Mouse (Mus musculus): Measurements from ENCODE around the gene Creld2. TPM values are rescaled to one million over a fixed set of nuclear protein-coding genes. Genes with fewer than 3 reads are reported as not detected.

Gene Creld2
- polyA plus RNA-seq, 1 experiment from 2014 or later, result 86.1 TPM

DNA sequence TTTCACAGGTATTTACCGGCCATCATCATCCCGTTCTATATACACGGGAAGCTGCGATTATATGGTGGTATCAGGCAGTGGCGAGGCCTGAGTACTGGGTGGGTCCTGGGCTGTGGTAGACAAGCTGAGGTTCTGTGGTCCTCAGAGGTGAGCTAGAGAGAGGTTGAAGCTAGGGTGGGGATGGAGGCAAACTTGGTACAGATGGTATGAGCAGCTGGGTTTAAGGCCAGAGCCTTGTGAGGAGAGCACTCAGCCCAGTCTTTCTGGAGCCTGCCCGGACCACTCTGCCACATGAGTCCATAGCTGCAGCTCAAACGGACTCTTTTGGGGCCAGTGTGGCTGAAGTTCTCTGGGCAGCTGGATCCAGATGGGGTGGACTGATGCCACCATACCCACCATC lies 37.9 kb downstream of the Creld2 start:
- H3K4me3 ChIP-seq, result no peak overlapping the region
- ATAC-seq (ENCODE audit: low FRiP score, low read depth), result no peak
- 89% methylated on average over 7 of the region's 7 CpGs for WGBS

GRCm38 (mm10) chr15:88858141-88858541 lies 38.7 kb downstream of the Creld2 start:
- H3K4me1 ChIP-seq, result peaks cover 28% of the 10 kb centered on the region
- no peak overlapping the region for H3K9ac ChIP-seq

More for the DNA sequence above, 37.9 kb downstream of the Creld2 start:
- peaks cover 28% of the 10 kb centered on the region for H3K4me1 ChIP-seq
- no peaks in the 10 kb centered on the region for H3K36me3 ChIP-seq
- no peaks in the 10 kb centered on the region for H3K27me3 ChIP-seq
- H3K27ac ChIP-seq, result no peak overlapping the region
- H3K9me3 ChIP-seq, result no peaks in the 10 kb centered on the region
- no peak overlapping the region for H3K9ac ChIP-seq
- H3K4me2 ChIP-seq (replicated peaks), result no peak overlapping the region

DNA sequence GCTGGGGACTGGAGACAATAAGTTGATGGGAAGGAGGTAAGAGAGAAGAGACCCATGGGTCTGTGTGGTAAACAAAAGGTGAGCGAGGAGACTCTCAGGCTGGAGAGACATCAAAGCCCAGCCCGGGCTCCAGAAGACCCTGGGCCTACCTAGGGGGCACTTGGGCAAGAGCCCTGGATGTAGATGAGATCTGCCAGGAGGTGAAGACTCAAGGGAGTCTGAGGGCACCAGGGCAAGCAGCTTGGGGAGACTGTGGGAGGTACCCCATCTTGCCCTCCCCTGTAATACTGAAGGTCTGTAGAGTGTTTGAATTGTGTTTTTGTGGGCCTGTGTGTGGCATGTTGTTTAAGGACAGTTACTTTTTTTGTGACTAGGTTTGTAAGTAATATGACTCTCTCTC lies 39.3 kb downstream of the Creld2 start:
- Histone ChIP-seq H3K9me3 (no peaks in the 10 kb centered on the region), H3K36me3 (no peaks in the 10 kb centered on the region), H3K9ac (0 out of 2 replicates have a peak overlapping the region, but pooled peaks have one; percentile 2), H3K27ac (no peak overlapping the region), H3K4me1 (peaks cover 28% of the 10 kb centered on the region), H3K4me3 (no peak overlapping the region), H3K27me3 (no peaks in the 10 kb centered on the region), H3K4me2 (replicated peaks) (no peak overlapping the region)
- 76% methylated on average over 2 of the region's 2 CpGs for WGBS
- no peak for ATAC-seq (ENCODE audit: low FRiP score, low read depth)

More at GRCm38 (mm10) chr15:88858141-88858541, 38.7 kb downstream of the Creld2 start:
- Histone ChIP-seq H3K27ac (no peak overlapping the region), H3K9me3 (no peaks in the 10 kb centered on the region), H3K4me2 (replicated peaks) (no peak overlapping the region), H3K36me3 (no peaks in the 10 kb centered on the region), H3K4me3 (no peak overlapping the region), H3K27me3 (no peaks in the 10 kb centered on the region)
- 90% methylated on average over 3 of the region's 3 CpGs for WGBS
- no peak for ATAC-seq (ENCODE audit: low FRiP score, low read depth)

DNA sequence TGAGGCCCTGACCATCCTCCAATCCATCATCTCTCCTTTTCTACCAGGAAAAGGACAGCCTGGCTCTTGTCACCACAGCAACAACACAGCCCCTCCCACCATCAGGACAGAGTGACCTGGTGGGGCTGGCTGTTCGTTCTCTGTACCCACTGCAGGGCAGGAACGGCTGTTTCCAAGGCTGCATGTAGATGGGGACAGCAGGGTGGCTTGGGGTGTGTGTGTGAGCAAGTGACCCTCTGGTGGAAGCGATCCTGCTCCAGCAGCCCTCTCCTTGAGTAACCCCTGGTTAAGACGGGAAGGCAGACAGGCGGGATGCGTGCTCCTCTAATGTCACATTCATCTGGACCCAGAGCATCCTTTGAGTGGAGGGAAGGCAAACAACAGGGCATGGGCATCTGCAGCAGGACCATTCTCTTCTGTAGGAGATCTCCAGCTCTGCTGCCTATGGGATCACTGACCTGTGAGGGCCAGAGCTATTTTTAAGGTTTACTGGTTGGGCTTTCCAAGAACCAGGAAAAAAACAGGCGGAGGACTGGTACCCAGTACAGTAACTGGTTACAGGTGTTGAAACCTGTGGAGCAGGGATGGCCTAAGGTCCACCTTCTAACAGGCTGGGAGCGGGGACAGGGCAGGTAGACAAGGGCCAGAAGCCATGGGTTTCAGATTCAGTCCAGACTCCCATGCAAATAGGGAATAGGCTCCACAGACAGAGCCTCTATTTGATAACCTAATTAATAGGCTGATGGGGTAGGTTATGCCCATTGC lies 39.9 kb downstream of the Creld2 start:
- Histone ChIP-seq H3K27ac (no peak overlapping the region), H3K4me3 (no peak overlapping the region), H3K36me3 (peaks cover 3% of the 10 kb centered on the region), H3K9ac (no peak overlapping the region), H3K27me3 (no peaks in the 10 kb centered on the region), H3K4me2 (replicated peaks) (no peak overlapping the region), H3K9me3 (no peaks in the 10 kb centered on the region), H3K4me1 (peaks cover 29% of the 10 kb centered on the region)
- no peak for ATAC-seq (ENCODE audit: low FRiP score, low read depth)
- WGBS, result 64% methylated on average over 8 of the region's 8 CpGs

GRCm38 (mm10) chr15:88860781-88861180 lies 41.3 kb downstream of the Creld2 start:
- WGBS, result 86% methylated on average over 3 of the region's 3 CpGs
- Histone ChIP-seq H3K9ac (no peak overlapping the region), H3K4me1 (peaks cover 29% of the 10 kb centered on the region)

DNA sequence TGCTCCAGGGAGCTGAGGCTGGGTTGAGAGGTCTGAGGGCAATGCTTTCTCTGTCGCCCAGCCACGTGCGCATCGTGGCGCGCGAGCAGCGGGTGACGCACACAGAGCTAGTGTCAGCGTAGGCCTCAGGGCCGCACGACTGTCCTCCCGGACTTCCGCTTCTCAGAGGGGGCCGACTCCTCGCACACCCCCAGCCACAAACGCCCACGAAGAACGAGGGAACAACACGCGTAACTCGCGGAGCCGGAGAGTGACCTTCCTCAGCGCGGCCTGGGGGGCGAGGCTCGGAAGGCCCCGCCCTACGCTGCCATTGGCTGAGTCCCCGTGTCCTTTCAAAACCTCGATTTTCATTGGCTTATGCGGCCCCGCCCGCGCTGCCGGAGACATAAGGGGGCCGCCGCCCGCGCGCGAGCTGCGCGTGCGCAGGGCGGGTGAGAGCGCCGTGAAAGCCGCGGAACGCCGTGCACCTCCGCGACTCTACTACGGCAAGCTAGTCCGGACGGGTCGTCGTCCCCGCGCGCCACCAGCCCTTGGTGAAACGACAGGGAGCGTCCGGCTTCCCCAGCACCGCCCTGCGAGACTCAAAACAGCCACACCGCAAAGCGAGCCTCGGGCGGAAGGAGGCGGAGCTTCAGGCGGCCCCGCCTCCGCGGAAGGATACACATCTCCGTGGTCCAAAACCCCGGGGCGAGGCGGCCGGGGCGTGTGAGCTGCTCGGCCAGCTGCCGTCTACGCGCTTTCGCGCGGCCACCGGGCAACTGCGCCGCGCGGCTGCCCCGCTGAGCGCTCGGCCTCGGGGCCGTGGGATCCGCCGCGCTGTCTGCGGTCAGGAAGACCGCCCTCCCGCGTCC lies 42.6 kb downstream of the Creld2 start, which contains the start of gene Pim3:
Gene Pim3 (plus strand): TSS at position 415 of the 851 bp plus-strand sequence.
- peak within 1 kb of the TSS; percentile 94 for H3K27ac ChIP-seq
- peak within 1 kb of the TSS; percentile 95 for H3K4me2 ChIP-seq (replicated peaks)
- H3K4me1 ChIP-seq, result peaks cover 39% of the 10 kb centered on the region
- H3K9me3 ChIP-seq, result no peaks in the 10 kb centered on the region
- peak within 1 kb of the TSS; percentile 87 for H3K9ac ChIP-seq
- peak; percentile 85 for ATAC-seq (ENCODE audit: low FRiP score, low read depth)
- H3K36me3 ChIP-seq, result peaks cover 29% of the 10 kb centered on the region
- no peaks in the 10 kb centered on the region for H3K27me3 ChIP-seq
- under 1% methylated on average over 107 of the region's 107 CpGs for WGBS
- peak within 1 kb of the TSS; percentile 85 for H3K4me3 ChIP-seq

More at GRCm38 (mm10) chr15:88860781-88861180, 41.3 kb downstream of the Creld2 start:
- Histone ChIP-seq H3K27me3 (no peaks in the 10 kb centered on the region), H3K4me3 (no peak overlapping the region), H3K9me3 (no peaks in the 10 kb centered on the region), H3K27ac (no peak overlapping the region), H3K36me3 (peaks cover 17% of the 10 kb centered on the region), H3K4me2 (replicated peaks) (no peak overlapping the region)
- no peak for ATAC-seq (ENCODE audit: low FRiP score, low read depth)

- Histone ChIP-seq H3K27me3 (no peaks in the 10 kb centered on the region), H3K36me3 (peaks cover 32% of the 10 kb centered on the region), H3K4me1 (peaks cover 50% of the 10 kb centered on the region), H3K9me3 (no peaks in the 10 kb centered on the region), H3K4me3 (peak overlapping the region; percentile 85), H3K9ac (peak overlapping the region; percentile 87), H3K27ac (peak overlapping the region; percentile 94), H3K4me2 (replicated peaks) (peak overlapping the region; percentile 95)
- peak; percentile 10 for ATAC-seq (ENCODE audit: low FRiP score, low read depth)
- under 1% methylated on average over 95 of the region's 98 CpGs for WGBS
These were observed 43.6 kb downstream of the Creld2 start for GRCm38 (mm10) chr15:88862881-88863694.

GRCm38 (mm10) chr15:88863695-88864231 lies 44.3 kb downstream of the Creld2 start:
- peaks cover 32% of the 10 kb centered on the region for H3K36me3 ChIP-seq
- peak overlapping the region; percentile 95 for H3K4me2 ChIP-seq (replicated peaks)
- H3K27me3 ChIP-seq, result no peaks in the 10 kb centered on the region
- peak overlapping the region; percentile 85 for H3K4me3 ChIP-seq
- under 1% methylated on average over 32 of the region's 39 CpGs for WGBS
- peaks cover 53% of the 10 kb centered on the region for H3K4me1 ChIP-seq
- H3K9me3 ChIP-seq, result no peaks in the 10 kb centered on the region
- H3K9ac ChIP-seq, result peak overlapping the region; percentile 87
- H3K27ac ChIP-seq, result peak overlapping the region; percentile 94
- peak; percentile 89 for ATAC-seq (ENCODE audit: low FRiP score, low read depth)

DNA sequence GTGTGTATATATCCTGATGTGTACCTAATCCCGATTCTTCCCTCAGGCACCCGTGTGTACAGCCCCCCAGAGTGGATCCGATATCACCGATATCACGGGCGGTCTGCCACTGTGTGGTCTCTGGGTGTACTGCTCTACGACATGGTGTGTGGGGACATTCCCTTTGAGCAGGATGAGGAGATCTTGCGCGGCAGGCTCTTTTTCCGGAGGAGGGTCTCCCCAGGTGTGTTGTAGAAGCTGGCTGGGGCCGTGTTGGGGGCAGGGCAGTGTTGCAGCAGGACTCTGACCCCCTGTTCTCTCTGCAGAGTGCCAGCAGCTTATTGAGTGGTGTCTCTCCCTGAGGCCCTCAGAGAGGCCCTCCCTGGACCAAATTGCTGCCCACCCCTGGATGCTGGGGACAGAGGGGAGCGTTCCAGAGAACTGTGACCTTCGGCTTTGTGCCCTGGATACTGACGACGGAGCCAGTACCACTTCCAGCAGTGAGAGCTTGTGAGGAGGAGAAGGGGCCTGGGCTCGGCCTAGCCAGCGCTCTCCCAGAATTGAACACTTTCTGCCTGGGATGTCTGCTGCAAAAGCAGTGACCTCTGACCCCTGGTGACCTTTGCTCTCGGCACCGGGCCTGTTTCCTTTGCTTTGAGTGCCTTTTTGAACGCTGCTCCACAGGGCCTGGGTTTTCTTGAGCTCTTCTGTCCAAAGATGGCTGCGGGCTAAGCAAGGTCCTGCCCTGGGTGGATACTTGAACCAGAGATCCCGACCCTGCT lies 45.0 kb downstream of the Creld2 start:
- H3K27ac ChIP-seq, result peak overlapping the region; percentile 94
- H3K9ac ChIP-seq, result peak overlapping the region; percentile 87
- peak overlapping the region; percentile 95 for H3K4me2 ChIP-seq (replicated peaks)
- ATAC-seq (ENCODE audit: low FRiP score, low read depth), result no peak; the same call in 1 of the 2 replicates
- no peaks in the 10 kb centered on the region for H3K9me3 ChIP-seq
- peak overlapping the region; percentile 85 for H3K4me3 ChIP-seq
- H3K36me3 ChIP-seq, result peaks cover 32% of the 10 kb centered on the region
- 40% methylated on average over 22 of the region's 22 CpGs for WGBS
- H3K27me3 ChIP-seq, result no peaks in the 10 kb centered on the region
- peaks cover 53% of the 10 kb centered on the region for H3K4me1 ChIP-seq

DNA sequence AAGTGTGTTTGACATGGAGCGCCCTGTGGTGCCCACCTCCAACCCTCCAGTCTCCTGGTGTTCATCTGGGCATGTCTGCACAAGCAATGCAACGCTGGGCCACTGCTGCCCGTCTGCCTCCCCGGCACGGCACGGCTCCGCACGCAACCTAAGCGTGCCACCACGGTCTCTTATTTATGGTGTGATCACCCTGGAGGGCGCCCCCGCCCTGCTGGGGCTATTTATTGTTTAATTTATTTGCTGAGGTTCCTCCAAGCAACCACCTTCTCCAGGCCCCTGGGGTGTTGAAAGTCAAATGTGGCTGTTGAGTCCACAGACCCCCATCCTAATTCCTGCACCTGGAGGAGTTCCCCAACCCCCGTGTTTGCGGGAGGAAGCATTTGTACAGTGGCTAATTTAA lies 45.6 kb downstream of the Creld2 start:
- H3K36me3 ChIP-seq, result peaks cover 32% of the 10 kb centered on the region
- no peaks in the 10 kb centered on the region for H3K27me3 ChIP-seq
- H3K4me2 ChIP-seq (replicated peaks), result peak overlapping the region; percentile 95
- ATAC-seq (ENCODE audit: low FRiP score, low read depth), result no peak
- peak overlapping the region; percentile 85 for H3K4me3 ChIP-seq
- H3K9ac ChIP-seq, result 0 out of 2 replicates have a peak overlapping the region, but pooled peaks have one; percentile 9
- peaks cover 53% of the 10 kb centered on the region for H3K4me1 ChIP-seq
- H3K9me3 ChIP-seq, result no peaks in the 10 kb centered on the region
- no peak overlapping the region for H3K27ac ChIP-seq
- WGBS, result 75% methylated on average over 14 of the region's 14 CpGs

All from limb, embryonic 13.5 days (tissue).